Mouse (Mus musculus): ENCODE results near the gene Lkaaear1. TPM values are rescaled to one million over a fixed set of nuclear protein-coding genes. Genes with fewer than 3 reads are reported as not detected.

Lkaaear1 gene
- not detected in 2 replicates for polyA plus RNA-seq (2014; fragmentation: Nextera tagmentation; extraction: Ambion mirVana)

DNA sequence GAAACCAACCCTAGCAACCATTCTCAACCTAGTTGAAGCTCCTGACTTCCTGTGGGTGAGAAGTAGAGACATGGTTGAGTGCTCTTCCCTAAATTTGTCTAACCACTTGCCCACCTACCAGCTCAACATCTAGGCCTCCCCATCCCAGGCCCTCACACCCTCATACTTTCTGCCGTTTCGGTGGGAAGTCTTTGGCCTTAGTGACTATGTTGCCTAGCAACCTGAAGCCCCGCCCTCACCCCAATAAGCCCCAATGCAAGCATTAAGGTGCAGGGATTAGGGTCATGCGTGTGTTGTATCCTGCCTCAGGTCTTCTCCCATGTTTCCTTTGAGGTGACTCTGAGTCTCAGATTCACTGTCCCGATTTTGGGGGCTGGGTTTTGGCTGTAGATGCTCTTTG lies at the start of gene Lkaaear1:
Lkaaear1 (minus strand) TSS at position 202 of the 400 bp plus-strand sequence.
- DNase-seq (ENCODE audit: low spot score) = peak; percentile 45
- Histone ChIP-seq H3K27ac (ENCODE audit: low read depth, low read length) (no peak within 1 kb of the TSS), H3K9me3 (ENCODE audit: control insufficient read depth, low read length) (no peaks in the 10 kb centered on the region), H3K36me3 (ENCODE audit: control insufficient read depth, insufficient read depth, low read length) (no peaks in the 10 kb centered on the region), H3K4me1 (replicated peaks; ENCODE audit: control insufficient read depth, insufficient read depth, low read length) (no peaks in the 10 kb centered on the region; the same call in 1 of the 2 replicates), H3K9ac (ENCODE audit: low read length) (no peak within 1 kb of the TSS), H3K4me3 (ENCODE audit: low read depth, low read length) (no peak within 1 kb of the TSS), H3K27me3 (ENCODE audit: control insufficient read depth, insufficient read depth, low read length) (no peaks in the 10 kb centered on the region), H3K4me2 (ENCODE audit: low read depth, low read length, severe bottlenecking) (no peak within 1 kb of the TSS)
- 44% methylated on average over 5 of the region's 5 CpGs for WGBS
- no peak for ATAC-seq (replicated peaks; ENCODE audit: low FRiP score)

DNA sequence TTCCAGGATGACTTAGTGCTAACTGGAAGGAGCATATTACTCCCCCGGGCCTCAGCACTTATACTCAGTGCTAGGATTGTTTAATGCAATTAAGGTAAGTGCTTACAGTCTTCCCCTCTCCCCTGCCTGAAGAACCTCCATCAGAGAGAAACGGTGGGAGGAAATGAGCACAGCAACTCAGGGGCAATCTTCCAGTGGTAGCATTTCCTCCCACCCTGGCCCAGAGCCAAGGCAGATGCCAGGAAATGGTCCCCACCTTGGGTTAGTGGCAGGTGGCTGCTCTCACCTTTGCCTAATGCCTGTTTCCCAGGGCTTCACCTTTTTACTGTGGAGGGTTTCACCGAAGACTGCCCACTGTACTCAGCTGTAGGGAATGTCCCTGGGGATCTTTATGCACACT lies 31.8 kb upstream of the Lkaaear1 start:
- Histone ChIP-seq H3K4me2 (ENCODE audit: low read depth, low read length, severe bottlenecking) (no peak overlapping the region), H3K27ac (ENCODE audit: low read depth, low read length) (no peak overlapping the region), H3K9ac (ENCODE audit: low read length) (no peak overlapping the region), H3K4me1 (replicated peaks; ENCODE audit: control insufficient read depth, insufficient read depth, low read length) (no peaks in the 10 kb centered on the region; the same call in 1 of the 2 replicates), H3K27me3 (ENCODE audit: control insufficient read depth, insufficient read depth, low read length) (no peaks in the 10 kb centered on the region), H3K36me3 (ENCODE audit: control insufficient read depth, insufficient read depth, low read length) (no peaks in the 10 kb centered on the region), H3K4me3 (ENCODE audit: low read depth, low read length) (no peak overlapping the region), H3K9me3 (ENCODE audit: control insufficient read depth, low read length) (no peaks in the 10 kb centered on the region)
- DNase-seq (ENCODE audit: low spot score) (no peak), ATAC-seq (replicated peaks; ENCODE audit: low FRiP score) (no peak)
- 83% methylated on average over 3 of the region's 3 CpGs for WGBS

DNA sequence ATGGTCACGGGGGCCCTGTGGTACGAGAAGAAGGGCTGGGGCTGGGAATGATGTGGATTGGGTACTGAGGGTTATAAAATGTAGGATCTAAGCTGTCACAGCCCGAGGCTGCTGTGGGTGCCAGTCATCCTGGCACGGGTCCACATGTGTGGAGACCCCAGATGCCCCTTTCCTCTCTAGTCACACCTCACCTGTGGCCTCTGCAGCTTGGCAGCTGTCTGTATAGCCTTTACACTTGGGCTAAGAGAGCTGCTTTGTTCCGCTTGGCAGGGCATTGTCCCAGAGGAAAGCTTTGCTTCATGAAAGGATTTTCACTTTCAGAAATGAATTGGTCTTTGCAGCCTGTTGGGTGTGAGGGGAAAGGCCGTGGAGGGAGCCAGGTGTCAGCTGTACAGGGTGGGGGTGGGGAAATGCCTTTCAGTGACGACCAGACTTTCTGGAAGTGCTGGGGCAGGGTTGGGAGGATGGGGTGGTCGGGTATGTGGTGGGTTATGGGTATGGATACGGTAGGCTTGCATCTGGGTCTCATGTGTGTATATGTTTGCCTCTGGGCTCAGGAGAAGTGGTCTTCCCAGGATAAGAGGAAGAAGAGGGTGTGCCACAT lies 29.5 kb upstream of the Lkaaear1 start:
- DNase-seq (ENCODE audit: low spot score) (no peak), ATAC-seq (replicated peaks; ENCODE audit: low FRiP score) (0 out of 2 replicates have a peak, but pooled peaks have one; percentile 18)
- no peak overlapping the region for H3K4me2 ChIP-seq (ENCODE audit: low read depth, low read length, severe bottlenecking)
- H3K4me3 ChIP-seq (ENCODE audit: low read depth, low read length) = no peak overlapping the region
- H3K27me3 ChIP-seq (ENCODE audit: control insufficient read depth, insufficient read depth, low read length) = no peaks in the 10 kb centered on the region
- no peak overlapping the region for H3K27ac ChIP-seq (ENCODE audit: low read depth, low read length)
- 43% methylated on average over 9 of the region's 9 CpGs for WGBS
- no peaks in the 10 kb centered on the region for H3K36me3 ChIP-seq (ENCODE audit: control insufficient read depth, insufficient read depth, low read length)
- H3K4me1 ChIP-seq (replicated peaks; ENCODE audit: control insufficient read depth, insufficient read depth, low read length) = no peaks in the 10 kb centered on the region; the same call in 1 of the 2 replicates
- no peak overlapping the region for H3K9ac ChIP-seq (ENCODE audit: low read length)
- H3K9me3 ChIP-seq (ENCODE audit: control insufficient read depth, low read length) = no peaks in the 10 kb centered on the region

DNA sequence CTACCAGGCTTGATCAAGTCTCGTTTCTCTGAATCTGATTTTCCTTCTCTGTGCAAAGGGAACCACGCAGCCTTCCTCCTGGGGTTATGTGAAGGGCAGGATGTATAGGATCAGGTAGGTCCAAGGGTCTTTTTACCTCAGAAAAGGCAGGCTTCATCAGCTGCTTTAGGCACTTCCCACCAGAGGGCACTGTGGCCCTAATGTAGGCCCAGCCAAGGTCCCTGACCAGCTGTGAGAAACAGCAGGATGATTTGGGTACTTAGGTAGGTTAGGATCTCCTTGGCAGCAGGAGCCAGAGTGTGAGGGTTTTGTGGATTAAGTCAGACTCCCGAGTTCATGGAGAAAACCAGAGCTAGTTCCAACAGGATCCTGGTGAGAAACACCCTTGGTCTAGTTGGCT lies 24.0 kb upstream of the Lkaaear1 start:
- H3K9ac ChIP-seq (ENCODE audit: low read length) = no peak overlapping the region
- H3K27ac ChIP-seq (ENCODE audit: low read depth, low read length) = no peak overlapping the region
- ATAC-seq (replicated peaks; ENCODE audit: low FRiP score) (peak; percentile 49; the same call in 1 of the 2 replicates), DNase-seq (ENCODE audit: low spot score) (peak; percentile 70)
- H3K9me3 ChIP-seq (ENCODE audit: control insufficient read depth, low read length) = no peaks in the 10 kb centered on the region
- no peaks in the 10 kb centered on the region for H3K4me1 ChIP-seq (replicated peaks; ENCODE audit: control insufficient read depth, insufficient read depth, low read length)
- 9% methylated on average over 3 of the region's 3 CpGs for WGBS
- no peak overlapping the region for H3K4me2 ChIP-seq (ENCODE audit: low read depth, low read length, severe bottlenecking)
- no peaks in the 10 kb centered on the region for H3K36me3 ChIP-seq (ENCODE audit: control insufficient read depth, insufficient read depth, low read length)
- no peaks in the 10 kb centered on the region for H3K27me3 ChIP-seq (ENCODE audit: control insufficient read depth, insufficient read depth, low read length)
- no peak overlapping the region for H3K4me3 ChIP-seq (ENCODE audit: low read depth, low read length)

DNA sequence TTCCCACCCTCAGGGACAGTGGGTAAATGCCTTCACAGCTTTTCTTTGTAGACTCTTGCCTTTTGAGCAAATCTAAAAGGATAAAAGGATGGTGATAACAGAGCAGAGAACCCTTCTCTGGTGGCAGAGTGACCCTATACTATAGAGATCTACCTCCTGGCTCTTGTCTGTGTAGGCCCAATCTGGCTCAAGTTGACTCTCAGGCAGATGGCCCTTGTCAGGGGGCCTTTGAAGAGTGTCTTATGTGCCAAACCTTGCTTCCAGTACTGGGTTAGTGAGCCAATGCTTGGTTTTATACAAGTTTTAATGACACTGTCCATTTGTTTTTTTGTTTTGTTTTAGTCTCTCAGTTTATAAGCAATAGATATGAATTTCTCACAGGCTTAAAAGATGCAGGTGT lies 23.0 kb upstream of the Lkaaear1 start:
- ATAC-seq (replicated peaks; ENCODE audit: low FRiP score) (no peak), DNase-seq (ENCODE audit: low spot score) (no peak)
- H3K4me1 ChIP-seq (replicated peaks; ENCODE audit: control insufficient read depth, insufficient read depth, low read length) = no peaks in the 10 kb centered on the region
- no peaks in the 10 kb centered on the region for H3K9me3 ChIP-seq (ENCODE audit: control insufficient read depth, low read length)
- H3K4me3 ChIP-seq (ENCODE audit: low read depth, low read length) = no peak overlapping the region
- H3K9ac ChIP-seq (ENCODE audit: low read length) = no peak overlapping the region
- no peak overlapping the region for H3K4me2 ChIP-seq (ENCODE audit: low read depth, low read length, severe bottlenecking)
- H3K36me3 ChIP-seq (ENCODE audit: control insufficient read depth, insufficient read depth, low read length) = no peaks in the 10 kb centered on the region
- H3K27me3 ChIP-seq (ENCODE audit: control insufficient read depth, insufficient read depth, low read length) = no peaks in the 10 kb centered on the region
- H3K27ac ChIP-seq (ENCODE audit: low read depth, low read length) = no peak overlapping the region

DNA sequence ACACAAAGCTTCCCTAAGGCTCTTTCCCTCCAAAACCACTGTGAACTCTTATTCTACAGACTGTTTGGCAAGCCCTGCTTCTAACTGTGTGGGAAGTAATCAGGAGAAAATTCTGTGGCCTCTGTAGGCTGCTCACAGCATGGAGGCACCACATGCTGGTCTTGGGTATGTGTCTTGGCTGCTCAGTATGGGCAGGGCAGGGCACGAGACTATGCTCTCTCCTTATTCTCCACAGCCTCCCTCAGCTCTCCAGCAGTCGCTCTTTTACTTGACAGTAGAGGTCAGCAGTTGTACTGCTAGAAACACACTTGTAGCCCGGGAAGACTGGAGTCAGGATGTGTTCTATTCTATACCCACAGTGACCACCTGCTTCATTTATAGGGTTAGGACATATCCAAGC lies 21.8 kb upstream of the Lkaaear1 start:
- no peak for DNase-seq (ENCODE audit: low spot score)
- Histone ChIP-seq H3K9ac (ENCODE audit: low read length) (no peak overlapping the region), H3K27me3 (ENCODE audit: control insufficient read depth, insufficient read depth, low read length) (no peaks in the 10 kb centered on the region), H3K9me3 (ENCODE audit: control insufficient read depth, low read length) (no peaks in the 10 kb centered on the region), H3K4me3 (ENCODE audit: low read depth, low read length) (no peak overlapping the region), H3K36me3 (ENCODE audit: control insufficient read depth, insufficient read depth, low read length) (no peaks in the 10 kb centered on the region), H3K4me2 (ENCODE audit: low read depth, low read length, severe bottlenecking) (no peak overlapping the region), H3K4me1 (replicated peaks; ENCODE audit: control insufficient read depth, insufficient read depth, low read length) (no peaks in the 10 kb centered on the region; the same call in 1 of the 2 replicates), H3K27ac (ENCODE audit: low read depth, low read length) (no peak overlapping the region)
- 37% methylated on average over 3 of the region's 3 CpGs for WGBS
- no peak for ATAC-seq (replicated peaks; ENCODE audit: low FRiP score)

DNA sequence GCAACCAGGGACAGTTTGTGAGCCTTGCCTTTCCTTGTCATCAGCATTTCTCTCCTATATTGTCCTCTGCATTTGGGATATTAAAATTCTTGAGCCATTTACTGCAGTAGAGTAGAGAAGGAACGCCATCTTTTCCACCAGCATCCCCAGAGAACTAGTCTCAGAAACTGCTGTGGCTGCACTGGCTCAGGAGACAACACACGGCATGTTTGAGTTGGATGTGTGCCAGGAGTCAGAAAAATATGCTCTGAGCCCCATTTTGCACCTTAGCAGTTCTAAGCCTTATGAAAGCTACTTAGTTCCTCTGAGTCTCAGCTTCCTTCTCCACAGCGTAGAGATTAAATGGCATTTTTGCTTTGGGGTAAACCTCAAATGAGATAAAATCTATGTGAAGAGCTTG lies 18.7 kb upstream of the Lkaaear1 start:
- H3K4me1 ChIP-seq (replicated peaks; ENCODE audit: control insufficient read depth, insufficient read depth, low read length) = peaks cover 4% of the 10 kb centered on the region; the same call in 1 of the 2 replicates
- H3K27me3 ChIP-seq (ENCODE audit: control insufficient read depth, insufficient read depth, low read length) = no peaks in the 10 kb centered on the region
- H3K27ac ChIP-seq (ENCODE audit: low read depth, low read length) = no peak overlapping the region
- no peak overlapping the region for H3K4me3 ChIP-seq (ENCODE audit: low read depth, low read length)
- ATAC-seq (replicated peaks; ENCODE audit: low FRiP score) (no peak), DNase-seq (ENCODE audit: low spot score) (no peak)
- H3K36me3 ChIP-seq (ENCODE audit: control insufficient read depth, insufficient read depth, low read length) = no peaks in the 10 kb centered on the region
- 86% methylated on average over 3 of the region's 3 CpGs for WGBS
- H3K4me2 ChIP-seq (ENCODE audit: low read depth, low read length, severe bottlenecking) = no peak overlapping the region
- no peaks in the 10 kb centered on the region for H3K9me3 ChIP-seq (ENCODE audit: control insufficient read depth, low read length)
- H3K9ac ChIP-seq (ENCODE audit: low read length) = no peak overlapping the region

DNA sequence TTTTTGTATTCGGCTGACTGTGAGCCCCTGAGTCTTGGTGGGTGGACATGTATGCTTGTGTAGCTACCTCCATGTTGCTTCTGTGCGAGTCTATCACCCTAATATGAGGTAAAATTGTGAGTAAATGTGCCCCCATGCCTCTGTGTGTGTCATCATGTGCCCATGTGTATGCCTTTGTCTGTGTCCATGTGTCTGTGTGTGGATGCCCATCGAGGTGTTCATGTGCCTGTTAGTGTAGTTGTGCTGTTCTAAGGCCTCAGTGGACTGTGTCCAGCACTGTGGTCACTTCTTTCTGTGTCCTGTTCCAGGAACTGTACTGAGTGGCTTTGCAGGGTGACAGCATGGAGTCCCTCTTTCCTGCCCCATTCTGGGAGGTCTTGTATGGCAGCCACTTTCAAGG lies 17.1 kb upstream of the Lkaaear1 start:
- Histone ChIP-seq H3K36me3 (ENCODE audit: control insufficient read depth, insufficient read depth, low read length) (no peaks in the 10 kb centered on the region), H3K27ac (ENCODE audit: low read depth, low read length) (peak overlapping the region; percentile 19; the same call in 1 of the 2 replicates), H3K4me2 (ENCODE audit: low read depth, low read length, severe bottlenecking) (peak overlapping the region; percentile 44), H3K9ac (ENCODE audit: low read length) (peak overlapping the region; percentile 59), H3K9me3 (ENCODE audit: control insufficient read depth, low read length) (no peaks in the 10 kb centered on the region), H3K4me3 (ENCODE audit: low read depth, low read length) (peak overlapping the region; percentile 27), H3K27me3 (ENCODE audit: control insufficient read depth, insufficient read depth, low read length) (no peaks in the 10 kb centered on the region), H3K4me1 (replicated peaks; ENCODE audit: control insufficient read depth, insufficient read depth, low read length) (peaks cover 4% of the 10 kb centered on the region; the same call in 1 of the 2 replicates)
- DNase-seq (ENCODE audit: low spot score) (no peak), ATAC-seq (replicated peaks; ENCODE audit: low FRiP score) (peak; percentile 57)
- 56% methylated on average over 3 of the region's 3 CpGs for WGBS

DNA sequence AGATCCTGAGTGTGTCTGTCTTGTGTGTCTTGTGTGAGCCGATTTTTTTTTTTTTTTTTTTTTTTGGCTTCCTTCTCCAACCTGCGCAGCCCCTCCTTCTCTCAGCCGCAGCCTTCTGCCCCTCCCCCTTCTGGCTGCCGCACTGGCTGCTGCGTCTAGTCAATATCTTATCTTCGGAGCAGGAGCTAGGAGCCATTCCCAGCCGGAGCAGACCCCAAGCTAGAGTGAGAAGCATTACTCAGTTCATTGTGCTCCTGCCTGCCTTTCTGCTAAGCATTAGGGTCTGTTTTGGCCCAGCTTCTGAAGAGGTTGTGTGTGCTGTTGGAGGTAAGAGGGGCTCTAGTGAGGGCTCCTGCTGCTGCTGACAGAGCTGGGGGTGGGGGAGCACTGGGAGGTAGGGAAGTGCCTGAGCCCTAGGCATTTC lies 16.7 kb upstream of the Lkaaear1 start, which contains the start of gene Oprl1:
Oprl1 (plus strand) TSS at position 114 of the 424 bp plus-strand sequence.
- peak; percentile 75 for ATAC-seq (replicated peaks; ENCODE audit: low FRiP score)
- no peaks in the 10 kb centered on the region for H3K36me3 ChIP-seq (ENCODE audit: control insufficient read depth, insufficient read depth, low read length)
- H3K4me1 ChIP-seq (replicated peaks; ENCODE audit: control insufficient read depth, insufficient read depth, low read length) = peaks cover 4% of the 10 kb centered on the region; the same call in 1 of the 2 replicates
- H3K4me2 ChIP-seq (ENCODE audit: low read depth, low read length, severe bottlenecking) = peak within 1 kb of the TSS; percentile 44
- peak within 1 kb of the TSS; percentile 27 for H3K4me3 ChIP-seq (ENCODE audit: low read depth, low read length)
- peak; percentile 70 for DNase-seq (ENCODE audit: low spot score)
- no peaks in the 10 kb centered on the region for H3K9me3 ChIP-seq (ENCODE audit: control insufficient read depth, low read length)
- peak within 1 kb of the TSS; percentile 59 for H3K9ac ChIP-seq (ENCODE audit: low read length)
- WGBS = 4% methylated on average over 7 of the region's 7 CpGs
- no peaks in the 10 kb centered on the region for H3K27me3 ChIP-seq (ENCODE audit: control insufficient read depth, insufficient read depth, low read length)
- H3K27ac ChIP-seq (ENCODE audit: low read depth, low read length) = peak within 1 kb of the TSS; percentile 19; the same call in 1 of the 2 replicates
